Mouse (Mus musculus): ENCODE measurements around the gene Prmt7. TPM values are rescaled to one million over a fixed set of nuclear protein-coding genes. Genes with fewer than 3 reads are reported as not detected.
A peak's percentile ranks its signal among the peaks of the same experiment; 100 is the strongest.
"Not testable (repeated sequence)": the region's sequence is repeated elsewhere in the genome, so short reads cannot be mapped to it uniquely, and the experiment has no call there.

Gene Prmt7
- total RNA-seq (2021): 10 to 100 TPM; 42.5 to 43.2 TPM

GRCm38 (mm10) chr8:106210821-106211345 lies at the start of gene Prmt7, which contains the start of gene Slc7a6os:
Gene Prmt7, plus strand, starts transcription at chr8:106210936.
Gene Slc7a6os, minus strand, starts transcription at chr8:106210935.
- peak; percentile 94 to 98 for DNase-seq (ENCODE audit: extremely low spot score in 1 of 2, low spot score in 2 of 2)
- intact Hi-C loops (cut with DNase I): no loop called here

GRCm38 (mm10) chr8:106163251-106163650 lies 47.5 kb upstream of the Prmt7 start:
- DNase-seq (ENCODE audit: extremely low spot score in 1 of 2, low spot score in 2 of 2): no peak
- intact Hi-C loops (cut with DNase I): loop anchor here (5.0 kb wide), 1 partner anchor 34 kb away; no protein-coding TSS in a partner anchor

- intact Hi-C loops (cut with DNase I): no loop called here
- DNase-seq (ENCODE audit: extremely low spot score in 1 of 2, low spot score in 2 of 2): peak; percentile 48 to 74
These were observed 45.3 kb upstream of the Prmt7 start for GRCm38 (mm10) chr8:106165460-106165859.

- peak; percentile 75 to 91 for DNase-seq (ENCODE audit: extremely low spot score in 1 of 2, low spot score in 2 of 2)
- intact Hi-C loops (cut with DNase I): no loop called here
These were observed 42.2 kb upstream of the Prmt7 start, which contains the start of gene Slc7a6 for GRCm38 (mm10) chr8:106168356-106169016. Gene Slc7a6, plus strand, starts transcription at chr8:106168857.

GRCm38 (mm10) chr8:106169017-106169933 lies 41.5 kb upstream of the Prmt7 start:
- DNase-seq (ENCODE audit: extremely low spot score in 1 of 2, low spot score in 2 of 2): peak; percentile 43 to 65
- intact Hi-C loops (cut with DNase I): no loop called here

GRCm38 (mm10) chr8:106169934-106170480 lies 40.7 kb upstream of the Prmt7 start:
- no peak for DNase-seq (ENCODE audit: extremely low spot score in 1 of 2, low spot score in 2 of 2)
- intact Hi-C loops (cut with DNase I): no loop called here

- no peak for DNase-seq (ENCODE audit: extremely low spot score in 1 of 2, low spot score in 2 of 2)
- intact Hi-C loops (cut with DNase I): no loop called here
These were observed 37.2 kb upstream of the Prmt7 start for GRCm38 (mm10) chr8:106173566-106173965.

- intact Hi-C loops (cut with DNase I): no loop called here
- no peak for DNase-seq (ENCODE audit: extremely low spot score in 1 of 2, low spot score in 2 of 2)
These were observed 33.8 kb upstream of the Prmt7 start for GRCm38 (mm10) chr8:106176891-106177290.

- intact Hi-C loops (cut with DNase I): no loop called here
- DNase-seq (ENCODE audit: extremely low spot score in 1 of 2, low spot score in 2 of 2): no peak
These were observed 33.1 kb upstream of the Prmt7 start for GRCm38 (mm10) chr8:106177594-106177993.

GRCm38 (mm10) chr8:106178428-106178827 lies 32.3 kb upstream of the Prmt7 start:
- DNase-seq (ENCODE audit: extremely low spot score in 1 of 2, low spot score in 2 of 2): no peak
- intact Hi-C loops (cut with DNase I): no loop called here

- intact Hi-C loops (cut with DNase I): no loop called here
- no peak for DNase-seq (ENCODE audit: extremely low spot score in 1 of 2, low spot score in 2 of 2)
These were observed 25.0 kb upstream of the Prmt7 start for GRCm38 (mm10) chr8:106185628-106186270.

GRCm38 (mm10) chr8:106186394-106186793 lies 24.3 kb upstream of the Prmt7 start:
- DNase-seq (ENCODE audit: extremely low spot score in 1 of 2, low spot score in 2 of 2): no peak
- intact Hi-C loops (cut with DNase I): no loop called here

- no peak for DNase-seq (ENCODE audit: extremely low spot score in 1 of 2, low spot score in 2 of 2)
- intact Hi-C loops (cut with DNase I): no loop called here
These were observed 21.6 kb upstream of the Prmt7 start for GRCm38 (mm10) chr8:106189162-106189561.

GRCm38 (mm10) chr8:106191639-106192038 lies 19.1 kb upstream of the Prmt7 start:
- intact Hi-C loops (cut with DNase I): no loop called here
- no peak for DNase-seq (ENCODE audit: extremely low spot score in 1 of 2, low spot score in 2 of 2)

GRCm38 (mm10) chr8:106193162-106193561 lies 17.6 kb upstream of the Prmt7 start:
- intact Hi-C loops (cut with DNase I): no loop called here

GRCm38 (mm10) chr8:106194062-106194461 lies 16.7 kb upstream of the Prmt7 start:
- DNase-seq (ENCODE audit: extremely low spot score in 1 of 2, low spot score in 2 of 2): no peak
- intact Hi-C loops (cut with DNase I): no loop called here

More at GRCm38 (mm10) chr8:106193162-106193561, 17.6 kb upstream of the Prmt7 start:
- DNase-seq (ENCODE audit: extremely low spot score in 1 of 2, low spot score in 2 of 2): no peak

- intact Hi-C loops (cut with DNase I): loop anchor here (5.0 kb wide), 2 partner anchors 36 to 56 kb away; no protein-coding TSS in a partner anchor
These were observed 12.0 kb upstream of the Prmt7 start for GRCm38 (mm10) chr8:106198741-106199140.

GRCm38 (mm10) chr8:106199596-106199995 lies 11.1 kb upstream of the Prmt7 start:
- intact Hi-C loops (cut with DNase I): loop anchor here (5.0 kb wide), 2 partner anchors 37 to 57 kb away; no protein-coding TSS in a partner anchor
- DNase-seq (ENCODE audit: extremely low spot score in 1 of 2, low spot score in 2 of 2): not testable (repeated sequence)

More at GRCm38 (mm10) chr8:106198741-106199140, 12.0 kb upstream of the Prmt7 start:
- peak in 1 of 2 experiments; percentile 30 for DNase-seq (ENCODE audit: extremely low spot score in 1 of 2, low spot score in 2 of 2)

Measured in left cerebral cortex, postnatal 10 days (tissue).